Mouse (Mus musculus): ENCODE data around the gene Grcc10. TPM values are rescaled to one million over a fixed set of nuclear protein-coding genes. Genes with fewer than 3 reads are reported as not detected.

Gene Grcc10
- 113 and 151 TPM in 2 replicates for polyA plus RNA-seq (2012; rRNA removed; ENCODE audit: low replicate concordance)

GRCm38 (mm10) chr6:124740888-124741761 is at the start of gene Grcc10:
TSS of gene Grcc10 (minus strand) at chr6:124741374.

GRCm38 (mm10) chr6:124779222-124779983 is 38.2 kb upstream of the Grcc10 start, which contains the start of gene Lrrc23:
TSS of gene Lrrc23 (minus strand) at chr6:124779727.

DNA sequence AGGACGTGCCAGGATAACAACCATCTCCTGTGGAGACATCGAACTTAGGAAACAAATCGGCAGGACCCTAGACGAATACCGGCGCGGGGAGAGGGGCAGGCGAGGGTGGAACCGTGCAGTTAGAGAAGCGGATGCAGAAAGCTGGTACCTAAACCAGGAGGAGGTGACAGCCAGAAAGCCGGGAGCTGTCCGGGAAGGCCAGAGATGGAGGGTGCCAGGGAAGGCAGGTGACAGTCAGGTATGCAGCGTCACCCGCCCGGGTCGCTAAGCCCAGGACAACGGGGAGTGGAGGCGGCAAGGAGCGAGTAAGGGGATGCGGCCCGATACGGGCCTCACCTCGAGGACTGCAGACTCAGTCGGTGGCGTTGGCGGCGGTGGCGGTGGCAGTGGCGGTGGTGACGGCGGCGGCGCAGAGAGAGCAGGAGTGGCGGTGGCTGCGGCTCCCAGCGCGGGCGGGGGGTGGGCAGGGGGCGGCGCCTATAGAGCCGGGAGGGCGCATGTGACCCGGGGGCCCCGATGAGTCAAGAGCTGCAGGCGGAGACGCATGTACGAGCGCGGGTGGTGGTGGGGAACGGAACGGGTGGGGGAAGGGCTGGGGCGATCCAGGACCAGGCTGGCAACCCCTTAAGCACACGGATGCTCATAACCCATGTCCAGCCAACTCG is 28.1 kb upstream of the Grcc10 start, which contains the start of gene Eno2:
Eno2 (minus strand) TSS at position 573 of the 665 bp plus-strand sequence.

GRCm38 (mm10) chr6:124755831-124756595 is 14.8 kb upstream of the Grcc10 start, which contains the start of the genes Gm45234 and Atn1:
TSS of gene Gm45234 (minus strand) at chr6:124756021.
TSS of gene Atn1 (minus strand) at chr6:124756524.

GRCm38 (mm10) chr6:124738511-124739023 is 2.6 kb downstream of the Grcc10 start, which contains the start of gene Ptpn6:
TSS of gene Ptpn6 (minus strand) at chr6:124738714.

DNA sequence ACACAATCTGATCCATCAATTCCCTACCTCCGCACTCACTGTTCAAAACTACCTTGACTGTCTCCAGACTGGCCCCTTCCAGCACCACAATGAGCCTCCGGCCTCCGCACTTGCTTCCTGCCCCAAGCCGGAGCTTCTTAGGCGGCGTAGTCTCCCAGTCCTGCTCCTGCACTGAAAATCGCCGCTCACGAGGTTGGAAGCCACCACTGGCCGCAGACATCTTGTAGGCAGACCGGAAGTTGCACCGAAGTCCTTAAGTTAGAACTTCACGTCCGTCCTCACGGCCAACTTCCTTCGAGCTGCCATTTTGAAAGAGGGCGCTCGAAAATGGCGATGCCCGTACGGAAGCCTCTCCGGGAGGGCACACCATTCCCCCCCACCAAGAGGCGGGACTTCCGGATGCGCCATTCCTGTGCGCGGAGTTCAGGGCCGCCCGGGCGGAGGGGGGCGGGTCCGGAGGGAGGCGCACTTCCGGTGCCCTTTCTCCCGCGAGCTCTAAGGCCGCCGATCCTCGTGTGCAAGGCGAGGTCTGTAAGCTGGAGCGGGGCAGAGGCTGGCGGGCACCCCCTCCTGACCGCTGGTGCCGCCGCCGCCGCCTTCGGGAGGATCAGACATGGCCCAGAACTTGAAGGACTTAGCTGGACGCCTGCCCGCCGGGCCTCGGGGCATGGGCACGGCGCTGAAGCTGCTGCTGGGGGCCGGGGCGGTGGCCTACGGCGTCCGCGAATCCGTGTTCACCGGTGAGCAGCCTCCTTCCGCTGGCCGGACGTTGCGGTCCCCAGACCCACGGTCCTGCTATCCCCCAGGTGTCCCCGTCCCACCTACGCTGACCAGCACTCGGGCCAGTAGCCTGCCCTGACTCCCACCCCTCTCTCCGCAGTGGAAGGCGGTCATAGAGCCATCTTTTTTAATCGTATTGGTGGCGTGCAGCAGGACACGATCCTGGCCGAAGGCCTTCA is 29.1 kb downstream of the Grcc10 start, which contains the start of the genes Emg1 and Phb2:
Emg1 (minus strand) TSS at position 355 of the 959 bp plus-strand sequence.
Phb2 (plus strand) TSS at position 513 of the 959 bp plus-strand sequence.

Other genes starting within 250 kb of the Grcc10 start
- 0.90 and 1.1 TPM in 2 replicates for gene C1rl, start 248.3 kb downstream of the Grcc10 start, polyA plus RNA-seq (2012; rRNA removed; ENCODE audit: low replicate concordance)
- gene C1ra, start 229.0 kb downstream of the Grcc10 start, polyA plus RNA-seq (2012; rRNA removed; ENCODE audit: low replicate concordance), result 5.3 and 8.3 TPM in 2 replicates
- gene C1s1, start 199.0 kb downstream of the Grcc10 start, polyA plus RNA-seq (2012; rRNA removed; ENCODE audit: low replicate concordance), result 5.4 and 8.8 TPM in 2 replicates
- gene C1rb, start 171.1 kb downstream of the Grcc10 start, polyA plus RNA-seq (2012; rRNA removed; ENCODE audit: low replicate concordance), result not detected in 2 replicates
- gene C1s2, start 105.3 kb downstream of the Grcc10 start, polyA plus RNA-seq (2012; rRNA removed; ENCODE audit: low replicate concordance), result not detected in 2 replicates
- 200 and 320 TPM in 2 replicates for gene Lpcat3, start 78.3 kb downstream of the Grcc10 start, polyA plus RNA-seq (2012; rRNA removed; ENCODE audit: low replicate concordance)
- 21.0 and 23.1 TPM in 2 replicates for gene Emg1, start 29.2 kb downstream of the Grcc10 start, polyA plus RNA-seq (2012; rRNA removed; ENCODE audit: low replicate concordance)
- gene Phb2, start 29.0 kb downstream of the Grcc10 start, polyA plus RNA-seq (2012; rRNA removed; ENCODE audit: low replicate concordance), result 163 and 179 TPM in 2 replicates
- 18.0 and 22.1 TPM in 2 replicates for gene Ptpn6, start 2.7 kb downstream of the Grcc10 start, polyA plus RNA-seq (2012; rRNA removed; ENCODE audit: low replicate concordance)
- gene Gm45234, start 14.6 kb upstream of the Grcc10 start, polyA plus RNA-seq (2012; rRNA removed; ENCODE audit: low replicate concordance), result not detected in 2 replicates
- 60.0 and 70.5 TPM in 2 replicates for gene Atn1, start 15.2 kb upstream of the Grcc10 start, polyA plus RNA-seq (2012; rRNA removed; ENCODE audit: low replicate concordance)
- 2.6 and 3.2 TPM in 2 replicates for gene Eno2, start 28.3 kb upstream of the Grcc10 start, polyA plus RNA-seq (2012; rRNA removed; ENCODE audit: low replicate concordance)
- gene Lrrc23, start 38.4 kb upstream of the Grcc10 start, polyA plus RNA-seq (2012; rRNA removed; ENCODE audit: low replicate concordance), result 0.09 and 0.30 TPM in 2 replicates
- gene Spsb2, start 67.3 kb upstream of the Grcc10 start, polyA plus RNA-seq (2012; rRNA removed; ENCODE audit: low replicate concordance), result 21.3 and 42.0 TPM in 2 replicates
- 448 and 753 TPM in 2 replicates for gene Tpi1, start 72.9 kb upstream of the Grcc10 start, polyA plus RNA-seq (2012; rRNA removed; ENCODE audit: low replicate concordance)
- 41.6 and 63.1 TPM in 2 replicates for gene Usp5, start 88.1 kb upstream of the Grcc10 start, polyA plus RNA-seq (2012; rRNA removed; ENCODE audit: low replicate concordance)
- 53.1 and 53.5 TPM in 2 replicates for gene Cdca3, start 88.2 kb upstream of the Grcc10 start, polyA plus RNA-seq (2012; rRNA removed; ENCODE audit: low replicate concordance)
- gene Gnb3, start 98.9 kb upstream of the Grcc10 start, polyA plus RNA-seq (2012; rRNA removed; ENCODE audit: low replicate concordance), result 0.14 and 0.31 TPM in 2 replicates
- gene P3h3, start 116.4 kb upstream of the Grcc10 start, polyA plus RNA-seq (2012; rRNA removed; ENCODE audit: low replicate concordance), result 5.8 and 11.2 TPM in 2 replicates
- gene Gpr162, start 122.6 kb upstream of the Grcc10 start, polyA plus RNA-seq (2012; rRNA removed; ENCODE audit: low replicate concordance), result 0.65 and 1.6 TPM in 2 replicates
- gene Cd4, start 146.8 kb upstream of the Grcc10 start, polyA plus RNA-seq (2012; rRNA removed; ENCODE audit: low replicate concordance), result 2.8 and 4.7 TPM in 2 replicates
- 3.0 and 7.5 TPM in 2 replicates for gene Lag3, start 170.3 kb upstream of the Grcc10 start, polyA plus RNA-seq (2012; rRNA removed; ENCODE audit: low replicate concordance)
- 874 and 2,100 TPM in 2 replicates for gene Ptms, start 178.7 kb upstream of the Grcc10 start, polyA plus RNA-seq (2012; rRNA removed; ENCODE audit: low replicate concordance)
- 369 and 581 TPM in 2 replicates for gene Mlf2, start 190.0 kb upstream of the Grcc10 start, polyA plus RNA-seq (2012; rRNA removed; ENCODE audit: low replicate concordance)
- gene Cops7a, start 224.2 kb upstream of the Grcc10 start, polyA plus RNA-seq (2012; rRNA removed; ENCODE audit: low replicate concordance), result 120 and 168 TPM in 2 replicates

All from duodenum, adult 2 months (tissue).